Mouse (Mus musculus): ENCODE measurements around the gene Tmem168.

Tmem168 gene

DNA sequence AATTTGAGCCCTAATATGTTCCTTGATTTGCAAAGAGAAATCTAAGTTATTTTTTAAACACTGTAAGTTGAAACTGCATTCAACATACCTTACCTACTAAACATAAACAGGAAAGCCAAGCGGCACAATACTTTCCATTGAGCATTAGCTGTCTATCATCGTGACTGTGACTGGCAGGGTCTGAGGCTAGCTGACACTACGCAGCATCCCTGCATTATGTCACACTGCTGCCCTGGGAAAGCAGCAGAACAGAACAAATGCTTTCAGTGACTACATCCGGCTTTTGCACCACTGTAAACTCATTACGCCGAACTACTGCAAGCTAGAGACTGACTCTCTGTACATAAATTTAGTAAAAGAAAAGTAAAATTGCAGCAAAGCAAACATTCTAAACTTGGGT is 23.1 kb downstream of the Tmem168 start:
- no peak for DNase-seq

DNA sequence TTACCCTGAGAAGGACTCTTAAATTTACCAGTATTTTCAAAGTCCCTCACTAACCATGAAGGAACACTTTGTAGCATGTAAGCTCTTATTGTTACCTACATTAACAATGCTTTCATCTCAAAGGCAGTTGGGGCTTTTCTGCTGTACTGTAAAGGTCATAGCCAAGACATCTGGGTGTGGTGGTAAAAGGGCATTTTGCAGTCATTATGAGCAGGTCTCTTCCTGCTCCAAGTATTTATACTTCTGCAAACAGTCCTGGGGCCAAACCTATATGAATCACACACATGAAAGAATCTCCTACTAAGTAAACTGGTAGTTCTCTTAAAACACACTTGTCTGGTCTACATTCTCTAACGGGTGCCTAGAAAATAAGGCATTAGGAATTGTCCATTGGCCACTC is 25.8 kb downstream of the Tmem168 start:
- no peak for DNase-seq

DNA sequence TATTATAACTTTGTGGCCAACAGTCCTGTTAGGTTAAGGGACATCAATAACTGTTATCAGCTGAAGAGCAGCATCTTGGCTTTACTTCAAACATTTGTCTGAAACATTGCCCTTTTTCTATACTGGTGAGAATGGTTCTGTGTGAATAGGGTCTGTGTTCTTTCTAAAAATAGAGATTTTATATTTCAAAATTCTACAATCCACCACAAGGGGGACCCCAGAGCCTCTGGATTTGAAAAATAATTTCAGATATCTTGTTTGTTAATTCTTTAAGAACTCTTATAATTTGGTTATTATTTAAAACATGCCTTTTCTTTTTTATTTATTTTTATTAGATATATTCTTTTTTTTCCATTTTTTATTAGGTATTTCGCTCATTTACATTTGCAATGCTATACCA is 42.2 kb downstream of the Tmem168 start:
- no peak for DNase-seq

DNA sequence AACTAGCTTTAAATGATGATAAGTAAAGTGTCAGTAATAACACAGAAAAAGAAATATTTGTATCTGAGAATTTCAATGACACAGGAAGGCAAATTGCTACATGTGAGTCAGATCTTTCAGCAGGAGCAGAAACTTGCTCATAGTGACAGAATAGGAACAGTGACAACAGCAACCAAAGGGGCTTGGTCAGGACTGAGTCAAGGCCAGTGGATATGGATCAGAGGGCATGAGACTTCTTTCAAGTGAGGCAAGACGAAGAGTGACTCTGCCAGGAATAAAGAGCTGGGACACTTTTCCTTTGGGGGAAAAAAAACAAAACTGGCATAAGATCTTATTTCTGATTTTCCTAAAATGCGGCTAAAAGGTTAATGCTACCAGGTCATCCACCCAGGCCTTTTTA is 52.6 kb downstream of the Tmem168 start:
- no peak for DNase-seq

DNA sequence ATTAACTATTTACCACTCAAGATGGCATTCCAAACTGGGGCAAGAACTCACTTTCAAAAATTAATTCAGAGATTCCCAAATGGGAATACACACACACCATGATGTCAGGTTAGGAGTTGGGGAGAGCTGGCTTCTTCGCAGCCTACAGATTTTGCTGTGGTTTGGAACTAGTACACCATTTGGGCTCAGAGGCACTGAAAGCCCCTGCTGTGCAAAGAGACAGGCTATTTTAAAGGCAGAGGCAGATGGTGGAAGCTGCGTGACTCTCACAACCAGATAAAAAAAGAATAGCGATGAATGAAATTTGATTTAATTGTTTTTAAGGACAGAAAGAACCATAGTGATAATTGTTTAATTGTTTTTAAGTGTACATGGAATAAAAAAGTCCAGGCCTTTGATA is 66.1 kb downstream of the Tmem168 start:
- no peak for DNase-seq

DNA sequence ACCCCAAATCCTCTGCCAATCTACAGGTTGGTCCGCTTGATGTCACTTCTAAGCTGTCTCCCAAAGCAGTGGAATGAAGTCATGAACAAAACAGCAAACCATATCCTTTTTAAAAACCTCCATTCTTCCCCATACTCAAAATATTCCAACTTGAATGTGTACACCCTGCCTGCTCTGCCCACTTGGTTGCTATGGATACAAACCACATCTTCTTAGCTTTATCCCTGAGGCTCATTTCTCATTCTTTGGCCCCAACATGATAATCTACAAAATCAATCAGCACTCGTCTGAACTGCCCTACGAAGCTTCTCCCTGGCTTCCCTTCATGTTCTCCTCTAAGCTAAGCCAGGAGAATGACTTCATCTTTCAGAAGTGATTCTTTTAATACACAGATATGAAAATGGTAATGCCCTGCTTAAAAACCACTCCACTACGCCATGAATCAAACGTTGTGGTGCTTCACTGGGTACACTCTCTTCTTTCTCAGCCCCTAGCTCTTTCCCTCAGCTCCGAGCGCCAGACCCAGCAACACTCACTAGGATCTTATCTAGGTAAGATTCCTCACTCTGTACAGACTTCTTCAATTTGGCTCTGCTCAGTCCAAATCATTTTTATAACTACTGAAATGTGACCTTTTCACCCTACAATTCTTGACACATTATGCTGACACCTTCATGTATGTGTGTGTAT is 70.5 kb downstream of the Tmem168 start:
- no peak for DNase-seq

All from thymus, postnatal 4 days (tissue).